Mouse (Mus musculus): ENCODE results near the gene Arpc5l. TPM values are rescaled to one million over a fixed set of nuclear protein-coding genes. Genes with fewer than 3 reads are reported as not detected.

Gene Arpc5l
- total RNA-seq (2023): 10 to 100 TPM; 53.7 to 72.9 TPM

GRCm38 (mm10) chr2:39004880-39005435 is at the start of gene Arpc5l:
Gene Arpc5l (plus strand): TSS chr2:39005348.

GRCm38 (mm10) chr2:38997386-38998374 is 7.5 kb upstream of the Arpc5l start, which contains the start of gene Wdr38:
Gene Wdr38 (plus strand): TSS chr2:38997476.

GRCm38 (mm10) chr2:39005574-39006079 is 479 bp downstream of the Arpc5l start, which contains the start of gene Rpl35:
Gene Rpl35 (minus strand): TSS chr2:39005624.

Other genes starting within 250 kb of the Arpc5l start
- gene Nr6a1, start 77.7 kb upstream of the Arpc5l start, total RNA-seq (2023): 1 to 10 TPM; 4.5 to 7.7 TPM
- not detected for gene Olfml2a, start 73.4 kb upstream of the Arpc5l start, total RNA-seq (2023)
- gene Wdr38, start 7.9 kb upstream of the Arpc5l start, total RNA-seq (2023): under 1 TPM in 1 of 2 experiments, not detected in 1; 0.53 TPM
- 1,000 to 10,000 TPM; 1,007 to 1,045 TPM for gene Rpl35, start 276 bp downstream of the Arpc5l start, total RNA-seq (2023)
- gene Golga1, start 60.2 kb downstream of the Arpc5l start, total RNA-seq (2023): 10 to 100 TPM; 31.1 to 37.0 TPM
- gene Scai, start 185.4 kb downstream of the Arpc5l start, total RNA-seq (2023): 10 to 100 TPM; 29.6 to 32.2 TPM
- 10 to 100 TPM; 68.9 to 77.6 TPM for gene Ppp6c, start 221.1 kb downstream of the Arpc5l start, total RNA-seq (2023)